Mouse (Mus musculus) forebrain, embryonic 10.5 days (tissue): ENCODE data around the gene Drc3. TPM values are rescaled to one million over a fixed set of nuclear protein-coding genes. Genes with fewer than 3 reads are reported as not detected.
A peak's percentile ranks its signal among the peaks of the same experiment; 100 is the strongest.

Experiments
- DNase-seq: peaks from one replicate; pipeline ENCODE4 v3.0.0-alpha.2; 2017; ENCODE audit warnings: low spot score; ENCODE audit errors: extremely low spot score
- H3K27ac ChIP-seq: fragments of 300-500 bp; sonication (generic); 2 replicates; pipeline ENCODE4 v1.5.1; 2016; ENCODE audit warnings: mild to moderate bottlenecking
- H3K27me3 ChIP-seq: fragments of 300-500 bp; sonication (generic); 2 replicates; pipeline ENCODE4 v1.6.1; 2016; ENCODE audit warnings: mild to moderate bottlenecking; ENCODE audit not compliant: poor library complexity, severe bottlenecking
- H3K36me3 ChIP-seq: fragments of 300-500 bp; sonication (generic); replicated peaks from 2 replicates; pipeline ENCODE4 v1.6.1; 2016; ENCODE audit warnings: mild to moderate bottlenecking, moderate library complexity
- H3K4me1 ChIP-seq: fragments of 300-500 bp; sonication (generic); 2 replicates; pipeline ENCODE4 v1.6.1; 2016
- H3K4me3 ChIP-seq: fragments of 300-500 bp; sonication (generic); 2 replicates; pipeline ENCODE4 v1.5.1; 2016; ENCODE audit warnings: mild to moderate bottlenecking, moderate library complexity
- H3K9me3 ChIP-seq: fragments of 300-500 bp; sonication (generic); 2 replicates; pipeline ENCODE4 v1.6.1; 2016; ENCODE audit warnings: mild to moderate bottlenecking, moderate library complexity
- WGBS: fragments of 180-500 bp; shearing (Covaris S2); methylation state at CpG from one replicate; pipeline ENCODE4 v1.1.7; 2016; 5-methylcytosine and 5-hydroxymethylcytosine counted together
- polyA plus RNA-seq: library from polyadenylated mRNA; unstranded; fragments of >200 nt; fragmentation: Nextera tagmentation; extraction: Ambion mirVana; gene quantifications from 2 replicates; pipeline ENCODE4 v1.2.1, GENCODE M21; 2016

Drc3 gene
- polyA plus RNA-seq, 1 experiment from 2014 or later, result 1.5 TPM

GRCm38 (mm10) chr11:60351388-60351787 is 1.7 kb upstream of the Drc3 start:
- Histone ChIP-seq H3K4me1 (peaks cover 21% of the 10 kb centered on the region), H3K27ac (no peak overlapping the region), H3K27me3 (no peaks in the 10 kb centered on the region), H3K36me3 (no peaks in the 10 kb centered on the region), H3K4me3 (peak overlapping the region; percentile 68; the same call in 1 of the 2 replicates), H3K9me3 (no peaks in the 10 kb centered on the region)
- WGBS, result 68% methylated on average over 2 of the region's 2 CpGs
- no peak for DNase-seq

- DNase-seq, result no peak
- no peaks in the 10 kb centered on the region for H3K36me3 ChIP-seq
- H3K27ac ChIP-seq, result peak overlapping the region; percentile 79; the same call in 1 of the 2 replicates
- 26% methylated on average over 11 of the region's 11 CpGs for WGBS
- peak overlapping the region; percentile 68 for H3K4me3 ChIP-seq
- H3K9me3 ChIP-seq, result no peaks in the 10 kb centered on the region
- peaks cover 21% of the 10 kb centered on the region for H3K4me1 ChIP-seq
- H3K27me3 ChIP-seq, result no peaks in the 10 kb centered on the region
These were observed 1.2 kb upstream of the Drc3 start for GRCm38 (mm10) chr11:60351925-60352371.

- Histone ChIP-seq H3K36me3 (no peaks in the 10 kb centered on the region), H3K9me3 (no peaks in the 10 kb centered on the region), H3K27ac (no peak overlapping the region), H3K4me1 (peaks cover 21% of the 10 kb centered on the region), H3K27me3 (no peaks in the 10 kb centered on the region), H3K4me3 (no peak overlapping the region)
- DNase-seq, result no peak
- 94% methylated on average over 2 of the region's 2 CpGs for WGBS
These were observed 2.8 kb downstream of the Drc3 start for GRCm38 (mm10) chr11:60355952-60356351.

GRCm38 (mm10) chr11:60357116-60357515 is 4.0 kb downstream of the Drc3 start:
- WGBS, result 48% methylated on average over 1 of the region's 1 CpGs
- H3K4me3 ChIP-seq, result no peak overlapping the region
- DNase-seq, result no peak
- no peak overlapping the region for H3K27ac ChIP-seq
- H3K27me3 ChIP-seq, result no peaks in the 10 kb centered on the region
- H3K36me3 ChIP-seq, result no peaks in the 10 kb centered on the region
- peaks cover 12% of the 10 kb centered on the region for H3K4me1 ChIP-seq
- H3K9me3 ChIP-seq, result no peaks in the 10 kb centered on the region

- Histone ChIP-seq H3K27me3 (no peaks in the 10 kb centered on the region), H3K4me3 (no peak overlapping the region), H3K27ac (no peak overlapping the region), H3K4me1 (peaks cover 5% of the 10 kb centered on the region), H3K9me3 (no peaks in the 10 kb centered on the region), H3K36me3 (no peaks in the 10 kb centered on the region)
- no peak for DNase-seq
- 84% methylated on average over 7 of the region's 7 CpGs for WGBS
These were observed 5.4 kb downstream of the Drc3 start for GRCm38 (mm10) chr11:60358548-60358947.

GRCm38 (mm10) chr11:60359138-60359537 is 6.0 kb downstream of the Drc3 start:
- Histone ChIP-seq H3K36me3 (no peaks in the 10 kb centered on the region), H3K4me3 (no peak overlapping the region), H3K27me3 (no peaks in the 10 kb centered on the region), H3K4me1 (no peaks in the 10 kb centered on the region), H3K9me3 (no peaks in the 10 kb centered on the region), H3K27ac (no peak overlapping the region)
- no peak for DNase-seq
- 79% methylated on average over 5 of the region's 5 CpGs for WGBS

- 88% methylated on average over 1 of the region's 1 CpGs for WGBS
- Histone ChIP-seq H3K27ac (no peak overlapping the region), H3K4me3 (no peak overlapping the region), H3K9me3 (no peaks in the 10 kb centered on the region), H3K27me3 (no peaks in the 10 kb centered on the region), H3K36me3 (no peaks in the 10 kb centered on the region), H3K4me1 (no peaks in the 10 kb centered on the region)
- DNase-seq, result no peak
These were observed 6.8 kb downstream of the Drc3 start for GRCm38 (mm10) chr11:60359936-60360335.

- 77% methylated on average over 5 of the region's 5 CpGs for WGBS
- DNase-seq, result no peak
These were observed 7.6 kb downstream of the Drc3 start for GRCm38 (mm10) chr11:60360631-60361201.

GRCm38 (mm10) chr11:60366239-60367019 is 13.3 kb downstream of the Drc3 start:
- H3K4me3 ChIP-seq, result no peak overlapping the region
- H3K4me1 ChIP-seq, result peaks cover 16% of the 10 kb centered on the region
- H3K27ac ChIP-seq, result peak overlapping the region; percentile 71
- H3K36me3 ChIP-seq, result no peaks in the 10 kb centered on the region
- no peaks in the 10 kb centered on the region for H3K9me3 ChIP-seq
- DNase-seq, result no peak
- no peaks in the 10 kb centered on the region for H3K27me3 ChIP-seq
- WGBS, result 43% methylated on average over 16 of the region's 16 CpGs

More at GRCm38 (mm10) chr11:60360631-60361201, 7.6 kb downstream of the Drc3 start:
- Histone ChIP-seq H3K4me1 (peaks cover under 1% of the 10 kb centered on the region; the same call in 1 of the 2 replicates), H3K4me3 (no peak overlapping the region), H3K36me3 (no peaks in the 10 kb centered on the region), H3K27me3 (no peaks in the 10 kb centered on the region), H3K27ac (no peak overlapping the region), H3K9me3 (no peaks in the 10 kb centered on the region)

GRCm38 (mm10) chr11:60367256-60367655 is 14.1 kb downstream of the Drc3 start:
- no peaks in the 10 kb centered on the region for H3K27me3 ChIP-seq
- H3K27ac ChIP-seq, result no peak overlapping the region
- peaks cover 16% of the 10 kb centered on the region for H3K4me1 ChIP-seq
- H3K4me3 ChIP-seq, result no peak overlapping the region
- no peak for DNase-seq
- H3K9me3 ChIP-seq, result no peaks in the 10 kb centered on the region
- no peaks in the 10 kb centered on the region for H3K36me3 ChIP-seq
- WGBS, result 80% methylated on average over 3 of the region's 3 CpGs

- no peak overlapping the region for H3K27ac ChIP-seq
- no peaks in the 10 kb centered on the region for H3K9me3 ChIP-seq
- 83% methylated on average over 4 of the region's 4 CpGs for WGBS
- H3K4me3 ChIP-seq, result no peak overlapping the region
- no peaks in the 10 kb centered on the region for H3K27me3 ChIP-seq
- H3K4me1 ChIP-seq, result peaks cover 16% of the 10 kb centered on the region
- DNase-seq, result no peak
- H3K36me3 ChIP-seq, result no peaks in the 10 kb centered on the region
These were observed 15.8 kb downstream of the Drc3 start for GRCm38 (mm10) chr11:60368909-60369308.

- Histone ChIP-seq H3K4me1 (peaks cover 16% of the 10 kb centered on the region), H3K4me3 (no peak overlapping the region), H3K27ac (no peak overlapping the region), H3K9me3 (no peaks in the 10 kb centered on the region), H3K36me3 (no peaks in the 10 kb centered on the region), H3K27me3 (no peaks in the 10 kb centered on the region)
- DNase-seq, result no peak
- 74% methylated on average over 4 of the region's 4 CpGs for WGBS
These were observed 16.3 kb downstream of the Drc3 start for GRCm38 (mm10) chr11:60369448-60369847.

GRCm38 (mm10) chr11:60370431-60370830 is 17.3 kb downstream of the Drc3 start:
- Histone ChIP-seq H3K27ac (no peak overlapping the region), H3K27me3 (no peaks in the 10 kb centered on the region), H3K36me3 (no peaks in the 10 kb centered on the region), H3K4me1 (peaks cover 16% of the 10 kb centered on the region), H3K4me3 (no peak overlapping the region), H3K9me3 (no peaks in the 10 kb centered on the region)
- DNase-seq, result no peak
- 92% methylated on average over 13 of the region's 13 CpGs for WGBS
